Mouse (Mus musculus) spleen, postnatal 36 days (tissue): ENCODE measurements around the gene Fmo6.

Experiments used
- DNase-seq, 2 experiments: peaks; one replicate each; pipeline ENCODE4 v3.0.0; 2022; ENCODE audit warnings: low spot score in 2 of 2, mixed read lengths in 1 of 2

Gene Fmo6

GRCm38 (mm10) chr1:162937415-162937814 is at the start of gene Fmo6:
TSS of gene Fmo6 (minus strand) at chr1:162937515.
- no peak for DNase-seq

GRCm38 (mm10) chr1:162986777-162987176 is 49.5 kb upstream of the Fmo6 start:
- no peak for DNase-seq

- DNase-seq = no peak
Observed at GRCm38 (mm10) chr1:162986121-162986748, 48.9 kb upstream of the Fmo6 start.

DNA sequence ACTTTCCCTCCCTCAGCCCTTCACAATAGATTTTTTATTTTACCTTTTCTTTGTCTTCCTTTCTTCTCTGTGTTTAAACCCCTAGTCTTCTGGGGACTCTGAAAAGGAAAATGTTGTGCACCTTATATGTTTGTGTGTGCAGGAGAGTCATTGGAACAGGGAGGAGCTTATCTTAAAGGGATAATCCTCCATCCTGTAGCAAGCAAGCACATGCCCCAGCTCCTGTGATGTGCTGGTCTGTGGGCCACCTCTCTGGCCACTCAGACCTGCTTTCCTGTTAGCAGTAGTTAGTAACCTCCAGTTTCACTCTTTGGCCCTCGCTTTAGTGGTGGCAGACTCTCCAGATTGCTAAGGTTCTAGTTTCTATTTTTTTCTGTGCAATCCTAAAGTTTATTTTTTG is 47.1 kb upstream of the Fmo6 start, which contains the start of gene Fmo3:
Gene Fmo3, minus strand, starts transcription at position 101 of the 400 bp plus-strand sequence.
- DNase-seq = no peak

GRCm38 (mm10) chr1:162963556-162963955 is 26.2 kb upstream of the Fmo6 start:
- no peak for DNase-seq

GRCm38 (mm10) chr1:162957422-162957821 is 20.1 kb upstream of the Fmo6 start:
- no peak for DNase-seq

DNA sequence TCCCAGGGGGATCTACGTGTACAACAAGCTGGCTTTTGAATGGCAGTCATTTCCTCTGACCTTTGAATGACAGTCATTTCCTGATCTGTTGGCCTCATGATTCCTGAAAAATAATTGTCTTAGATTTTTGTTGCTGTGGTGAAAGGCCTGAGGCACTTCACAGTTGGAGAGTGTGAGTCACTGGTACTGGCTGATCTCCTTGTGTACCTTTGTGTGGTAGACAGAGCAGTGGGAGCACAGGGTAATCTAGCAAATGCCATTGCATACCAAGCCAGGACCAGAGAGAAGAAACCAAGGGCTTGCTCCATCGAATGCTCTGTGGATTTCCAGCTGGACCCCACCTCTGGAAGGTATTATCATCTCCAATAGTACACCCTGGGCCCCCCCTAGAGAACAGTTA is 15.8 kb upstream of the Fmo6 start:
- no peak for DNase-seq

GRCm38 (mm10) chr1:162949763-162950162 is 12.4 kb upstream of the Fmo6 start:
- DNase-seq = no peak

DNA sequence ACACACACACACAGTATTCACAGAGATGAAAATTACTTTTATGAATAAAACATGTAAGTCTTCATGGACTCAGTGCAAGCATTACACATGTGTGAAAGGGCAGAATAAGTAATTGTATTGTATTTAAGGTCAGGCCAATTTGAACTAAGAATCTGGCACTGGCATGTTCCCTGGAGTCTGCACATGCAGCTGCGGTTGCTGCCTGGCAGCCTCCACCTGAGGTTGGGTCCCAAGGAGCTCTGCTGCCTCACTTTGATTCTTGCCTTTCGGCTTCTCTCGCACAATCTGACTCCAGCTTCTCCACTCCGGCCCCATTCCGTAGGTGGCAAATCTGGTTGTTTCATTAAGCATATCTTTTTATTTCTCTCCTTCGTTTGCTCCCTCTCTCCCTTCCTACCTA is 10.6 kb upstream of the Fmo6 start:
- DNase-seq = no peak

DNA sequence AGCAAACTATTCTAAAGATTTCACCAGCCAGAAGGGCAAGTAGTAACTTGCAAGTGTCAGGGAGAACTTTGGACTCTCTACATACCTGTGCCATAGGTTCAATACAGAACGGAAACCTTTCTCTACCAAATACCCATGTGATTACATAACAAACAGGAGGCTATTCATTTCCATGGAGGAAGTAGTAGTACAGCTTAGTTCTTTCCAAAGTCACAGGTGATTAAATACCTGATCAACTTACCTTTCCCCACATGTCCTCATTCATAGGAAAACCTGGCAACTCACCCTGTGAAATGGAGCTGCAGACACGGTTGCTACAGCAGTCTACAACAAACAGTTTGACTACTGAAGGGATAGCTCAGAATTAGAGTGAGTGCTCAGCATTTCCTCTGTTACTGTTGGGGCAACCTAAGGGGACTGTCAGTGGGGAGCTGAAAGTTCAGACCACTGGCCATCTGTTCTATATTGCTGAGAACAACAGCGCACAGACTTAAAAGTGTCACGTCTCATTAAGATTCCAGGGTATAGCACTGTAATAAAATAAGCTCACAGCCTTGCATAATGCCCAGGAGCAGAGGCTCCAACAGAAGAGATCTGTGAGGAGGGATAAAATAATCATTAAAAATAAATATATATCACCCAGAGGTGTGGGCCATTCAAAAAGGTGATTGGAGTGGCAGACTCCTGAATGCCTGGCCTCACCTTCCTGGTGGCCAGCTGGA is 9.7 kb upstream of the Fmo6 start:
- no peak for DNase-seq

- DNase-seq = no peak
Observed at GRCm38 (mm10) chr1:162943700-162944099, 6.4 kb upstream of the Fmo6 start.

DNA sequence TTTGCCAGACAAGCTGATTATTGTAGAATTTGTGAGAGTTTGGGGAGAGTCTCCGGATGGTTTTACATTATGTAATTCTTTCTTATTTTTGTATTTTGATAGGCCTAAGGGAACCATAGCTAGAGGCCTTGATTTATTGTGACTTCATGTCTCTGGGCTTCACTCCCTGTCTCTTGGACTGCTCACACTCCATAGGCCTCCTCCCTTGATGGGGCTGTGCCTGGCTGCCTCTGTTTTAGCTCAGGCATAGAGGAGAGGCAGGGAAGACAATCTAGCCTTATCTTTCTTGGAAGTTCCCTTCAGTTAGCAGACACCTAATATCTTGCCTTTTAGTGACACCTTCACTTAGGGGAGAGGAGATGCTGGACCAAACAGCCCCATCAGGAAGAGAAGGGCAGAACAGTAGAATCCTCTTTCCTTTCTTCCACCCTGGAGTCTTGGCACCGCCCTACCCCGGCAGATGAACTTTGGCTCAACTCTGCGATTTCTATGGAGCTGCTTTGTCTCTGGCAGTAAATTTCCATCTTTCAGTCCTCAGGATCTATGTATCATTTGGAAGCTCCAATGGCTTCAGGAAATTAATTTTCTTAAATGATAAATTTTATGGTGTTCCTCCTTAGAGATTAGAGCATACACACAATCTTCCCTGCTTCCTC is 1.5 kb upstream of the Fmo6 start:
- no peak for DNase-seq

GRCm38 (mm10) chr1:162937970-162938695 is 818 bp upstream of the Fmo6 start:
- no peak for DNase-seq

DNA sequence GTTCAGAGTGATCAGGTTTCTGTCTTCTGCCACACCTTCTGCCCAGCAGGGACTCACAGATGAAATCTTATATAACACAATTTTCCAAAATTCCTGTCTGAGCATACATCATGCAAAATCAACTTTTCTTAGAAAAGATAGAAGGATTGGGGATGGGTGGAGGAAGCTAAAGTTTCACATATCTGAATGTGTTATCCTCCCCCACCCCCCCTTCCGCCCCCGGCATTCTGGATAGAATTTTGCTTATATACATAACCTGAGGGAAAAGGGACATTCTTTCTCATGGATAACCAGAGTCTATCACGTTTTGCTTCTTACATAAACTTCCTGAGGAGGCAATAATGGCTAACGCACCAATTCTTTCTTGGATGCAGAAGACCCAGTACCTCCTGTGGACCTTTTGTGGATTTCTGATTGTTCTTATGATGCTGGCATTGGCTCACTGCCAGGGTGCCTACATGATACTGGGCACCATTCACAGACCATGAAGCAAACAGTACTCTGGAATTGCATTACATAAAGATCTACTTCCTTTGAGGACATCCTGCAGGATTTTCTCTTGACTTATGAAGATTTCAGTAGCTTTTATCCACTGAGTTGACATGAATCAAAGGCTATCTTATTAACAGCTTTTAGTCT is 2.8 kb downstream of the Fmo6 start:
- DNase-seq = no peak

GRCm38 (mm10) chr1:162932386-162932785 is 4.9 kb downstream of the Fmo6 start:
- no peak for DNase-seq

DNA sequence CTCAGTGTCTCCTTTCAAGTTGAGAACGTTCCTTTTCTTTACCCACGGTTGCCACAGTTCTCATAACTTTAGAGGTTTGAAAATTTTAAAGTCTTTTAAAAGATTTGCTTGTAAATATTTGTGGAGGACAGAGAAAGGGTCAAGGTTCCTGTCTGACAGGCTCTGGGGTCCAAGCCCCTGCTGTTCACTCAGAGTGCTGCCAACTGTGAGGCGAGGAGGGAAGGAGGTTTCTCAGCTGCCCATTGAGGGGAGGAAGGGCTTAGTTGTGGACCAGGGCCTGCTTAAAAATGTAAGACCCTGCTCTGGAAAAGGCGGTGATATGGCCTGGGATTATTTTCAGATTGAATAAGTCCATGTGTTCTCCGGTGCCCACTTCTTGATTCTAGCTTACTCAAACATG is 5.4 kb downstream of the Fmo6 start:
- DNase-seq = no peak

- DNase-seq = no peak
Observed at GRCm38 (mm10) chr1:162931310-162931875, 5.9 kb downstream of the Fmo6 start.

DNA sequence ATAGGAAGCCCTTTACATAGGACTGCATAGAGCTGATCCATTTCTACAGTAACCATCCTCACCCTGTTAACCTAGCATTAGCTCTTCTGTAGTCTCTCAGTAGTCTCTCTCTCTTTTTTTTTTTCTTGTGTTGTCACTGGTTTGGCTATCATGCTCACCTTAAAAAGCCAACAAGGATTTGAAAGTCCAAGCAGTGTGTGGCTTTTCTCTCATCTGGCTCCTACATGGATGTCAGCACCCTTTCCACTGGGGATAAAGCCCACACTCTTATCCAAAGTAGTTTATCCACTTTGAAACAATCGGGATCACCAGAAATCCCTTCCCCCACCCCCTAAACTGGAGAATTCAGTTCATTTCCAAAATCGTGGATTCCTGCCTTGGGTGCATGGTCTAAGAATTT is 6.7 kb downstream of the Fmo6 start:
- DNase-seq = no peak

GRCm38 (mm10) chr1:162929146-162929545 is 8.2 kb downstream of the Fmo6 start:
- no peak for DNase-seq

DNA sequence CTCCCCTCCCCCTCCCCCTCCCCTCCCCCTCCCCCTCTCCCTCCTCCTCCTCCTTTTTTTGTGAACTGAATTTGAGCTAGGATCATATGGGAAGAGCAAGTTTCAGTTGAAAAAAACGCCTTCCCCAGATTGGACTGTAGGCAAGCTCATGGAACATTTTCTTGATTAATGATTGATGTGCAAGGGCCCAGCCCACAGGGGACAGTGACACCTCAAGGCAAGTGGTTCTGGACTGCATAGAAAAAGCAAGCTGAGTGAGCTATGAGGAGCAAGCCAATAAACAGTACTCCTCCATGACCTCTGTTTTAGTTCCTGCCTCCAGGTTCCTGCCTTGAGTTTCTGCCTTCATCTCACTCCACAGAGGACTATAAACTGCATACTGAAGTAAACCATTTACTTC is 12.2 kb downstream of the Fmo6 start:
- DNase-seq = no peak

DNA sequence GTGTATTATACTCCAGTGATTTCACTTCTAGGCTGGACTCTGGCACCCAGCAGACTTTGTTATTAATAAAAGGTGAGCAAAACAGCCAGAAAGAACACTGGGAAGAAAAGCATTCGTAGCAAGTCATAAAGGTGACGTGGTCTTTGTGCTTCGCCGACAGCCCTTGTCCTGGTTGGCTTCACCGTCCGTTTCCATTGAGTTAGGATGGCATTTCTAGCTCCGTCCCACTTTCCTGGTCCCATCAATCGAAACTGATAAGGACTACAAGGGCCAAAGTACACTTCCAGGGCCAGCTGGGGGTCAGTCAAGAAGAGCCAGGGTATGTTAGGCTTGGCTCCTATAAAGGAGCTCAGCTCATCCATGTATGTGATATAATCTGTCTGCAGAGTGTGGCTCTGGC is 20.7 kb downstream of the Fmo6 start:
- no peak for DNase-seq
